Mouse (Mus musculus) duodenum, adult 2 months (tissue): Measurements from ENCODE around the gene Gna12. TPM values are rescaled to one million over a fixed set of nuclear protein-coding genes. Genes with fewer than 3 reads are reported as not detected.

Experiments used
- polyA plus RNA-seq: library from polyadenylated mRNA; depleted of rRNA; stranded (reverse); fragments of >200 nt; gene quantifications from 2 replicates; pipeline ENCODE4 v1.2.3, GENCODE M21; 2012; ENCODE audit warnings: low replicate concordance; rRNA removed

Gene Gna12
- 26.0 and 28.2 TPM in 2 replicates for polyA plus RNA-seq

GRCm38 (mm10) chr5:140830314-140831063, at the start of gene Gna12:
TSS of gene Gna12 (minus strand) at chr5:140830431.

DNA sequence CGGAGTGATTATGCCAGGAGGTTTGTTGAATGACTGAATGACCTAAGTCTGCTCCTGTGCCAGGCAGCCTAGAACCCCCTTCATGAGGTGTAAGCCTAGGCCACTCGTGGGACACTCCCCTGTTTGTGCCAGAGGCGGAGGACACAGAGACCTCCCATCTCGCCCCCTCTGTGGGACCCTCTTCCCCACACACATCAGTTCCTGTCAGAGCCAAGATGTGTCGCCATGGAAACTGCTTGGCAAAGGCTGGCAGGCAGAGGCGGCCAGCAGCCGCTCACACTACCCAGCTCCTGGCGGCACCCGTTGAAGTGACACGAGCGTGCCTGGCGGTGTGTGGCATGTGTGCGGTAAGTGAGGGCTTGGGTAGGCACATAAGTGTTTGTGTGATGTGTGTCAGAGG, 106.4 kb downstream of the Gna12 start, which contains the start of gene Amz1:
Amz1 (plus strand) TSS at position 306 of the 400 bp plus-strand sequence.

Other genes starting within 250 kb of the Gna12 start
- gene Lfng, start 223.1 kb downstream of the Gna12 start, polyA plus RNA-seq, result 27.8 and 34.1 TPM in 2 replicates
- gene Ttyh3, start 181.4 kb downstream of the Gna12 start, polyA plus RNA-seq, result 46.3 and 52.6 TPM in 2 replicates
- 5.8 and 7.5 TPM in 2 replicates for gene Iqce, start 128.1 kb downstream of the Gna12 start, polyA plus RNA-seq
- gene Brat1, start 125.4 kb downstream of the Gna12 start, polyA plus RNA-seq, result 14.0 and 17.0 TPM in 2 replicates
- gene Amz1, start 106.3 kb downstream of the Gna12 start, polyA plus RNA-seq, result 1.5 and 4.0 TPM in 2 replicates
- gene Card11, start 170.2 kb upstream of the Gna12 start, polyA plus RNA-seq, result 9.9 and 10.6 TPM in 2 replicates